Mouse (Mus musculus) C2C12 (cell line): ENCODE measurements around the gene Hist1h2an.

ENCODE experiments used
- CEBPB ChIP-seq: IDR thresholded peaks from one replicate; pipeline ENCODE4 v1.6.1; 2011; ENCODE audit warnings: low read depth, mild to moderate bottlenecking, control low read depth, moderate library complexity
- CTCF ChIP-seq: IDR thresholded peaks from one replicate; pipeline ENCODE4 v1.5.1; 2011; ENCODE audit not compliant: control insufficient read depth, insufficient read depth, insufficient read length
- MAX ChIP-seq: IDR thresholded peaks from one replicate; pipeline ENCODE4 v1.6.1; 2011; ENCODE audit warnings: mild to moderate bottlenecking, control low read depth
- MYOD1 ChIP-seq: IDR thresholded peaks from one replicate; pipeline ENCODE4 v1.6.1; 2011; ENCODE audit warnings: low read depth; ENCODE audit not compliant: control insufficient read depth, insufficient read length
- MYOG ChIP-seq: IDR thresholded peaks from one replicate; pipeline ENCODE4 v1.6.1; 2011; ENCODE audit not compliant: control insufficient read depth, insufficient read length; ENCODE audit errors: extremely low read depth
- USF1 ChIP-seq: IDR thresholded peaks from one replicate; pipeline ENCODE4 v1.6.1; 2011; ENCODE audit warnings: low read depth, mild to moderate bottlenecking, control low read depth, moderate library complexity

DNA sequence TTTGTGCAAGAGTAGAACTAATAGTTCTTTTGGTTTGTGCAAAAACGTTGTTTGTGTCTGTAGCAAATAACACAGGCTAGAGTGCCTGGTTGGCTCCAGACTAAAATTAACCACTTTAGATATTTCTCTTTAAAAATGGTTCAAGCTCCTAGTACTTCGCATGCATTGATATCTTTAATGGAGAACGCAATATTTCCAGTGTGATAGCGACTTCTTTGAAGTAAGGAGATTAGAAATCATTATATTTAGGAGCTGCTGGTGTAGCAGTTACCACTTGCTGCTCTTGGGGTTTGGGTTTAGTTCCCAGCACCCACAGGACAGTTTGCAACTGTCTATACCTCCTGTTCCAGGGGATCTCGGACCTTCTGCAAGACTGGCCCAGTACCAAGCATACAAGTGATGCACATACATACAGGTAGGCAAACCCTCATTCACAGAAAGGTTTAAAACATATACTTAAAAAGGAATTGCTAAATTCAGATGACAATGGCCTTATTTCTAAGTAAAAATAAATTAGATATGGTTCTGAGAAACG lies 5.9 kb downstream of the Hist1h2an start:
- TF ChIP-seq MYOG (no peak), CTCF (no peak), USF1 (no peak), MAX (no peak), CEBPB (no peak), MYOD1 (no peak)
